Mouse (Mus musculus) thymus, postnatal 4 days (tissue): ENCODE results near the gene Ehd1.
A peak's percentile ranks its signal among the peaks of the same experiment; 100 is the strongest.
"Not testable (repeated sequence)": the region's sequence is repeated elsewhere in the genome, so short reads cannot be mapped to it uniquely, and the experiment has no call there.

Source experiments
- DNase-seq: peaks from one replicate; pipeline ENCODE4 v3.0.0; 2021

Ehd1 gene

GRCm38 (mm10) chr19:6281122-6282020 is 4.8 kb downstream of the Ehd1 start:
- no peak for DNase-seq

- DNase-seq, result no peak
Observed at GRCm38 (mm10) chr19:6283001-6283400, 6.5 kb downstream of the Ehd1 start.

- DNase-seq, result no peak
Observed at GRCm38 (mm10) chr19:6284502-6284901, 8.0 kb downstream of the Ehd1 start.

- no peak for DNase-seq
Observed at GRCm38 (mm10) chr19:6285226-6285625, 8.7 kb downstream of the Ehd1 start.

GRCm38 (mm10) chr19:6285632-6286433 is 9.3 kb downstream of the Ehd1 start:
- no peak for DNase-seq

- DNase-seq, result peak; percentile 37
Observed at GRCm38 (mm10) chr19:6286434-6287401, 10.2 kb downstream of the Ehd1 start.

GRCm38 (mm10) chr19:6288236-6288894 is 11.8 kb downstream of the Ehd1 start:
- no peak for DNase-seq

- peak; percentile 40 for DNase-seq
Observed at GRCm38 (mm10) chr19:6289696-6290238, 13.2 kb downstream of the Ehd1 start.

- not testable (repeated sequence) for DNase-seq
Observed at GRCm38 (mm10) chr19:6290720-6291116, 14.2 kb downstream of the Ehd1 start.

GRCm38 (mm10) chr19:6291117-6291781 is 14.7 kb downstream of the Ehd1 start:
- no peak for DNase-seq

GRCm38 (mm10) chr19:6292262-6292661 is 15.7 kb downstream of the Ehd1 start:
- DNase-seq, result no peak

- no peak for DNase-seq
Observed at GRCm38 (mm10) chr19:6294301-6294700, 17.8 kb downstream of the Ehd1 start.

- DNase-seq, result no peak
Observed at GRCm38 (mm10) chr19:6296551-6297210, 20.2 kb downstream of the Ehd1 start.

GRCm38 (mm10) chr19:6297641-6298040 is 21.1 kb downstream of the Ehd1 start:
- DNase-seq, result no peak

- no peak for DNase-seq
Observed at GRCm38 (mm10) chr19:6299003-6299402, 22.5 kb downstream of the Ehd1 start.

- no peak for DNase-seq
Observed at GRCm38 (mm10) chr19:6299450-6300267, 23.1 kb downstream of the Ehd1 start.

- no peak for DNase-seq
Observed at GRCm38 (mm10) chr19:6300402-6300841, 23.9 kb downstream of the Ehd1 start.

- no peak for DNase-seq
Observed at GRCm38 (mm10) chr19:6302114-6302513, 25.6 kb downstream of the Ehd1 start.

- DNase-seq, result peak; percentile 59
Observed at GRCm38 (mm10) chr19:6302522-6302921, 26.0 kb downstream of the Ehd1 start.

- DNase-seq, result no peak
Observed at GRCm38 (mm10) chr19:6303831-6304230, 27.3 kb downstream of the Ehd1 start.
